Mouse (Mus musculus): ENCODE measurements around the gene Rabep1. TPM values are rescaled to one million over a fixed set of nuclear protein-coding genes. Genes with fewer than 3 reads are reported as not detected.
"Not testable (repeated sequence)": the region's sequence is repeated elsewhere in the genome, so short reads cannot be mapped to it uniquely, and the experiment has no call there.

Gene Rabep1
- total RNA-seq, 2 experiments from 2014 or later, result 107 to 109 TPM

DNA sequence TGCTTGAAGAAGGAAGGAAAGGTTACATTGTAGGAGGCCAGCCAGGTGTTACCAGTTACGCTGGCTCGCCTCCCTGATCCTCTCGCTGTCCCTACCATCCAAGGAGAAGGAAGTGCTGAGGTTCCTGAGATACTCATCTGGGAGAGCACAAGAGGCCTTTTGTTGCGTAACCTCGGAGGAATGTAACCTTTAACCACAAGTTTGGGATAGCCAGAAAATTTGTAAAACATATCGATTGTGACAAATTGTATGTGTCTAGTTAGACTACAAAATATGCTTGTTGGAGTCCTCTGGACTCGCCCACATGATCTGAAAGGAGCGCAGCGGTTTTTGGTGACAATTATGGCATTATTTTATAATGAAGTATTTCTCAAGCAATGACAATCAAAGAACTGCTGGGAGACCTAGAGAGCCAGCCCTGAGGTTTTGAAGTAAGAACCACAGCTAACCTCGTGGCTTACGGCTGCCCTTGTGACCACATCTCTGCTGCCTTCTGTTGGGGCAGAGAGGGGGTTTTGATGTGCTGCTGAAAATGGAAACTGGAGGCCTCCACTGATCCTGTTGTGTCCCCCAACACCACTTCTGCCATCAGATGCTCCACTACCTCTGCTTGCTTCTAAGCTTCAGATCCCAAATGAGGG, 15.5 kb upstream of the Rabep1 start:
- DNase-seq (ENCODE audit: low spot score in 2 of 2), result no peak

DNA sequence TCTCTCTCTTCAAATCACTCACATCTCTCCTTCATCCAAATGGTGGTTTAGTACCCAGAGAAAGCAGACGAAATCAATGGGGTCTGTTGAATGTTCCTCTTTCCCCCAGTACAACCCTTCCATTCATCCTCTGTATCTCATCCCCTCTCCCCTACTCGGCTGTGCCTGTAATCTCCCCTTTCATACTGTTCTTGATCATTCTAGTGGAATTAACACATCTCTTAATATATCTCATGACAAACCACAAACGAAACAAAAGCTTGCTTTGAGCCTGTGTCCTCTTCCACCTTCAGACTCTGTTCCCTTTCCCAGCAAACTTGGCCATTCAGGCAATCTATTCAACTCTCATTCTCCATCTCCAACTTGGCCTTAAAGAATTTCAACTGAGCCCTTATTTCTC, 13.4 kb upstream of the Rabep1 start:
- no peak for DNase-seq (ENCODE audit: low spot score in 2 of 2)

DNA sequence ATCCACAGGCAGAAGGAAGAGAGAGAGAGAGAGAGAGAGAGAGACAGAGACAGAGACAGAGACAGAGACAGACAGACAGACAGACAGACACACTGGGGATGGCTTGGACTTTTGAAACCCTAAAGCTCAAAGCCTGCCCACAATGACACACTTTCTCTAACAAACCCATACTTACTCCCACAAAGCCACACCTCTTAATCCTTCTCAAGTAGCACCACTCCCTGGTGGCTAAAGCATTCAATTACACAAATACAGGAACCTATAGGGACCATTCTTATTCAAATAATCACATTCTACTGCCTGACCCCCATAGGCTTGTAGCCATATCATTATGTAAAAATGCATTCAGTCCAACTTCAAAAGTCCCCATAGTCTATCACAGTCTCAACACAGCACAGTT, 11.2 kb upstream of the Rabep1 start:
- DNase-seq (ENCODE audit: low spot score in 2 of 2), result no peak

DNA sequence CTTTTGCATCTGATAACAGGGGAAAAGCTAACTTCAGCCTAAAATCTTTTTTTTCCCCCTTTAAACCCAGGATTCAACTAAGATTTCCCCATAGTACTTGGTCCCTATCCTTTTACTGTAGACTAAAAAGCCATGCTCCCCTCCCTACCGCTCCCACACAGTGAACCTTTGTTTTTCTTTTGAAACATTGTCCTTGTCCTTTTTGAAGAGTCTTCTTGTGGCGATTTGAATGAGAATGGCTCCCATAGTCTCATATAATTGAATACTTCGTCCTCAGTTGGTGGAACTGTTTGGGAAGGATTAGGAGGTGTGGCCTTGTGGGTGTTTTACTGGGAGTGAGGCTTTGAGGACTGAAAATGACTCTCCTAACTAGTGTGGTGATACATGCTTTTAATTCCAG, 10.7 kb upstream of the Rabep1 start:
- DNase-seq (ENCODE audit: low spot score in 2 of 2), result no peak

DNA sequence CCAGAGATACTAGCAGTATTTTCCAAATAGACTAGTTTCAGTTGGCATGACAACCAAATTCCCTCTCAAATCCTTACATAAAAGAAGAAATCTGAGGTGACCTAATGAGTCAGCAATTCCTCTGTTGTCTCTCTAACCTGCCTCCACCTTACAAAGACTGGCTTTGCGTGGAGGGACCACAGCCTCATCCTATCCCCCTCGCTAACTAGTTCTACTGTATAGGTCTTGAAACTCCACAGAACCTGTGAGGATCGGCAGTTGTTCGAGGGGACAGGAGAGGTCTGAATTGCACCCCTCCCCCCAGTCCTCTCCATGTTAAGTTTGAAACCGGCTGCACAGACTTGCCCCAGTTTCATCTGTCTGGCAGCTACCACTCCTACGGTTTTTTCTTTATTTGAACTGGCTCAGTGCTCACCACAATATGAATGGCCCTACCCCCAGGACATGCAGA, 9.2 kb upstream of the Rabep1 start:
- DNase-seq (ENCODE audit: low spot score in 2 of 2), result no peak

DNA sequence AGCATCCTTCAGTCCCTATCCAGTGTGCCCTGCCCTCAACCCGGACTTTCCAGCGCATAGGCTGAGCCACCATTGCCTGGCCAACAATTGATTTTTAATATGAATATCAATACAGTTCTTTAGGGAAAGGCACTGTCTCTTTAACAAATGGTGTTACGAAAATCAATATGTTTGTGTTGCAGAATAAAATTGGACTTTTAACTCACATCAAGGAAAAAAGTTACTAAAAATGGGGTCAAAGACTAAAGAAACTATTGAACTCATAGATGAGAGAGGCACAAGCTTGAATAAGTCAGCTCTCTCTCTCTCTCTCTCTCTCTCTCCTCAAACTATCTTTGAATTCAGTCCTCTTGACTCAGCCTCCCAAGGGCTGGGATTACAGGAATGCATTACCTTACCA, 7.5 kb upstream of the Rabep1 start:
- no peak for DNase-seq (ENCODE audit: low spot score in 2 of 2)

DNA sequence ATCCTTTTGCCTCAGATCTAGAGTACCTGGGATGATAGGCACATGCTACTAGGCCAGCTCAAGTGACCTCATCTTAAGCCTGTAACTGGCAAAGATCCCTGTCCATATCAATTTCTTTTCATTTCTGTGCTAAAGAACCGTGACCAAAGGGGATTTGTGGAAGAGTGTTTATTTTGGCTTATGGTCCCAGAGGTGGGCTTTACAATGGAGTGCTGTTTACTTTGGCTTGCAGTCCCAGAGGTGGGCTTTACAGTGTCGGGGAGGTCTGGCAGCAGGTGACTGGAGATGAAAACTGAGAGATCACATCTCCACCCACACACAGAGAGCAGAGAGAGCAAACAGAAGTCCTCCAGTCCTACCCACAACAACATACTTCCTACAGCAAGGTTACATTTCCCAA, 6.0 kb upstream of the Rabep1 start:
- DNase-seq (ENCODE audit: low spot score in 2 of 2), result no peak

DNA sequence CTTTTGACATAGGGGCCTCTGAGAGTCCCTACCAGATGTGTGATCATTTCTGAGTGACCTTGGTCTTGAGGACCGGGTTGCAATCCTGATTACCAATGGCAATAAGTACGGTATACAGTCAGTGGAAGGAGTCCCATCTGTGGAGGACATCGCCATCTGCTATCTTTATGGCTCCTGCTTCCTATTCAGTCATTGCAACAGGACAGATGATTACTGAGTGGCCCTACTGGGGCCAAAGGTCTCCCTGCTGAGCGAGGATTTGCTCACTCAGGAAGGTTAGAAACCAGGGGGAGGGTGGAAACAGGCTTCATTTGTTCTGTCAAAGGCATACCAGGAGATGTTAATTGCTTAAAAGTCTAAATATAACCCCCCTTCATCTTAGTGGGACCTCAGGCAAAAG, 1.6 kb upstream of the Rabep1 start:
- DNase-seq (ENCODE audit: low spot score in 2 of 2), result no peak

DNA sequence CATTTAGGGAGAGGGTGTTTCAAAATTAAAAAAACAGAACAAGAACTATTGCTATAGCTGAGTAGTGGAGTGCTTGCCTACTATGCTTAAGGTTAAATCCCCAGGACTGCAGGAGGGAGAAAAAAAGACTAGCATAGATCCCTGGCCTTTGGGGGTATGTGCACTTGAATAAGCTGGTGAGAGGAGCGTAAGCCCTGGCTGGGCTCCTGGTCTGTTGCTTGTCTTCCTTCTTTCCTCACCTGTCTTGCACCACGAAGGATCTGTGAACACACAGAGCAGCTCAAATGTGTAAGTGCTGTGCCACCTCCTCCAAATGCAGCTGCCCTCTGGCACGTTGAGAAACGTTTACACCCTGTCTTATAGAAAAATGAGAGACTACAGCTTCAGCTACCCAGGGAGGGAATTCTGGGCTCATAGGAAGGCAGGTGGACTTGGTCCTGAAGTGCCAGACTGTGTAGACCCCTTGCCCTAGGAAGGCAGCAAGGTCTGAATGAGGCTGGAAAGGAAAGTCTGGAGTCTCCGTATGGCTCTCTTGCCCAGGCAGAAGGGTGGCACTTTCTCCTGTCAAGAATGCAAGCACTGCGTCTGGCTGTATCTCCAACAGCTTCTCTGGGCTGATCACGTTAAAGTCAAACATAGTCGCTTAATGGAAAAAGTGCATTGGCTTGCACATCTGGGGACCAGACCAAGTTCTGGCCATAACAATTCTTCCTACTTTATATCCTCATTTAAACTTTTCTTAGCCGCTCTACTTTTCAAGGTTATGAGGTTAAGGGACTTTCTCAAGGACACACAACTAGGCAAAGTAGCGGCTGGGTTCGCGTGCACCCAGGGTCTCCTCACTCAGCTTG, 652 bp upstream of the Rabep1 start:
- DNase-seq (ENCODE audit: low spot score in 2 of 2), result no peak

DNA sequence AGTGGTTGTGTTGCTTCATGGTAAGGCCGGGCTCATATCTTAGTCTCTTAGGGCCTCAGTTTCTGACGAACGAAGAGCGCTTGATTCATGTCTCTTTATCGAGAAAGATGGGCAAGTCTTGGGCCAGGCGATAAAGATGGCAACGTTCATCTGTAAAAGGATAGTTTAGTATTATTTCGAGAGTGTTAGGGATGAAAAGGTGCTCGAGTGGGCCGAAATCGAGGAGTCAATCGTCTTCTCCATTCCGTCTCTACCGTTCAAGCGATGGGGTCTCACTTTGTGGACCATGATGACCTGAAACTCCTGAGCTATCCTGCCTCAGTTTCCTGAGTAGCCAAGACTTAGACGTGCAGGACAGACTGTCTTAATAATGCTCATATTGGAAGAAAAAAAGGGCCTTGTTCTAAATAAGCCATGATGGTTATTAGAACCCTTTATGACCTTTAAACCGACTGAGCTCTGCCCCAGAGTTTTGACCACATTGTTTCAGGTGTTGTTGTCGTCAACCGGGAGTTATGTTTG, 940 bp downstream of the Rabep1 start:
- peak in 1 of 2 experiments; percentile 13 for DNase-seq (ENCODE audit: low spot score in 2 of 2)

DNA sequence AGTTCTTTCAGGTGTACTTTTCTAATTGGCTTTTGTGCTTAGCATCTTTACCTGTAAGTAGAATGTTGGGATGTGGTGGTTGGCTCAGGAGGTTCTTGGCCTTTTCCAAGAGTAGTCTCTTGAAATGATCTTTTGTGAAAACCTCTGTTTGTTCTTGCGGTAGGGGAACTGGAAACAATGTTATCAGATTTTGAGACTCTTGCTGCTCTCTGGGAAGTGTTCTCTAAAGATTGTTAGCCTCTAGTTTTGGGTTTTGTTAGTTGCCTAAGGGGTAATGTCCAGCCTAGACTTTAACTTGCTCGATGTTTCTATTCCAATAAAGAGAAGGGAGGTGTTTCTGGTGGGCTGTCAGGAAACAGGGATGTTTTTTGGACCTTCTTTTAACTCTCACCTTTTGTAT, 1.5 kb downstream of the Rabep1 start:
- no peak for DNase-seq (ENCODE audit: low spot score in 2 of 2)

DNA sequence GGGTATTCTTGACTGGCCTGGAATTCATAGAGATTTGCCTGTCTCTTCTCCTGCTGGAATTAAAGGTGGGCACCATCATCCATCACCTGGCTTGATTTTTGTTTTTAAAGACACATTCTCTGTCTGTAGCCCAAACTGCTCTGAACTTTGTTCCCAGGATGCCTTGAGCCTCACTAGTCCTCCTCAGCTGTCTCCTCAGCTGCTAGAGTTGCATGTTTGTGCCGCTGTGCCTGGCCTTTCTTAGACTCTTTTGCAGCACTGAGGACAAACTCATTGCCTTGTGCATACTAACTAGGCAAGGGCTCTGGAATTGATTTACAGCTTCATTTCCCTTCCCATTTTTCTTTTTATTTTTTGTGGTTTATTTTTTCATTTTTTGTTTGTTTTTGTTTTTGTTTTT, 15.8 kb downstream of the Rabep1 start:
- peak in 1 of 2 experiments; percentile 22 for DNase-seq (ENCODE audit: low spot score in 2 of 2)

DNA sequence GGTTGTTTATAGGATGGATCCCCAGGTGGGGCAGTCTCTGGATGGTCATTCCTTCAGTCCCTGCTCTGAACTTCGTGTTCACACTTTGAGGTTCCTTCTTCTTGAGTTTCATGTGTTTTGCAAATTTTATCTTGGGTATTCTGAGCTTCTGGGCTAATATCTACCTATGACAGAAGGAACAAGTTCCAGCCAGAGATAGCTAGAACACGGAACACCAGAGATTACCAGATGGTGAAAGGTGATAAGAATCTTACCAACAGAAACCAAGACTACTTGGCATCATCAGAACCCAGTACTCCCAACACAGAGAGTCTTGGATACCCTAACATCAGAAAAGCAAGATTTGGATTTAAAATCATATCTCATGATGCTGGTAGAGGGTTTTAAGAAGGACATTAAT, 18.6 kb downstream of the Rabep1 start:
- DNase-seq (ENCODE audit: low spot score in 2 of 2), result not testable (repeated sequence)

DNA sequence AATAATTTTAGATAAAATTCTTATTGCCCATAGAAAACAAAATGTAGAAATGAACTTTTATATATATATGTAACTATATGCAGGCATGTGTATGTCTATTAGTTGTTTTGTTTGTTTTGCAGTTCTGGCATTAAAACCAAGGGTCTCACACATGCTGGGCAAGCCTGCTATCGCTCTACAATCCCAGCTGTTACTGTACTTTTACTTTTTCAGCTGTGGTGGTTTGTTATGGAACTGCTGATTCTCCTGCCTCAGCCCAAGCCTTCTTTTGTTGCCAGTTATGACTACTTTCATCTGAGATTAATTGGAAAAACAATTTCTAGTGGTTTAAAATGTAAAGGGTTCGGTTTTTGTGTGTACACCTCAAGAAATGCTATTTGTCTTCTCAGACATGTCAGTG, 20.6 kb downstream of the Rabep1 start:
- DNase-seq (ENCODE audit: low spot score in 2 of 2), result no peak

DNA sequence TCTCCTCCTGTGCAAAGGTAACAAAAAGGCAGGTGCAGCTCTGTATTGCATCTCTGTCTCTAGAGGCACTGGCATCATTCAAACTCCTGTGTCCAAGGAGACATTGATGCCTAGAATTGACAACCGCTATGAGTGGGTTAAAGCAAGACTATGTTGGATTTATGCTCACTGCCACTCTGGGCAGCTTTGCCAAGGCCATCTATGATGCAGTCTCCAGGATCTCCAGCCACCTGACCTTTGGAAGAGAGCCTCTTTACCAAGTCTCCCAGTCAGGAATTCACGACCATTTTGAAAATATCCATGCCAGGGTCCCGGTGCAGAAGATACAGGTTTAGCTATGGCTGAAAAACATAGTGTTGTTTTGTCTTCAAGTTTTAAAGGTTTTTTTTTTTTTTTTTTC, 24.7 kb downstream of the Rabep1 start:
- DNase-seq (ENCODE audit: low spot score in 2 of 2), result no peak

DNA sequence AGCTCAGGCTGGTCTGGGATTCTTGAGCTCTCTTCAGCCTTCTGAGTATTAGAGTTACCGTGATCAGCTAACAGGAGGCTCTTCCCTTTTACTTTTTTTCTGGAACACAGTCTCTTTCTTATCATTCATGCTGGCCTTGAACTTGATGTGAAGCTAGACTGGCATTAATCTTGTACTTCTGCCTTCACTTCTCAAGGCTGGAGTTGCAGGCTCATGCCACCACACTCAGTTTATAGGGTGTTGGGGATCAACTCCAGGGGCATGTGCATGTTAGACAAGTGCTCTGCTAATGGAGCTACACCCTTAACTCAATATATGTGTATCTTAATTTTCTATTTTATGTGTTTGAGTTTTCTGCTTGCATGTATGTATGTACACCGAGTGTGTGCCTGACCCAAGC, 25.2 kb downstream of the Rabep1 start:
- DNase-seq (ENCODE audit: low spot score in 2 of 2), result no peak

DNA sequence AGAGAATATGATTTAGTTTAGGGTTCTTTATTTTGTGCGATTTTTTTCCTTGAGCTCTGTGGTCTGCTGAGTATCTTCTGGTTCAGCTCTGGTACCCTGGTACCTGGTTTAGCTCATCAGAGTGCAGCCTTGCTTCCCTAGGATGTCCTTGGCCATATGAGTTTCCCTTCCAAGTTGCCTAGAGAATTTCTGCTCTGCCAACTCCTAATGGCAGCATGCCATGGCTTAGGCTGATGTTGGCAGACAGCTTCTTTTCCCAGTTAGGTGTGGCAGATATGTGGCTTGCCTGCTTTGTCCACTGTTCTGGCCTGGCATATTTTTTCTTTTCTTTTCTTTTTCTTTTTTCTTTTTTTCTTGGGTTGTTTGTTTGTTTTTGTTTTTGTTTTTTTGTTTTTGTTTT, 25.8 kb downstream of the Rabep1 start:
- peak; percentile 28 to 73 for DNase-seq (ENCODE audit: low spot score in 2 of 2)

DNA sequence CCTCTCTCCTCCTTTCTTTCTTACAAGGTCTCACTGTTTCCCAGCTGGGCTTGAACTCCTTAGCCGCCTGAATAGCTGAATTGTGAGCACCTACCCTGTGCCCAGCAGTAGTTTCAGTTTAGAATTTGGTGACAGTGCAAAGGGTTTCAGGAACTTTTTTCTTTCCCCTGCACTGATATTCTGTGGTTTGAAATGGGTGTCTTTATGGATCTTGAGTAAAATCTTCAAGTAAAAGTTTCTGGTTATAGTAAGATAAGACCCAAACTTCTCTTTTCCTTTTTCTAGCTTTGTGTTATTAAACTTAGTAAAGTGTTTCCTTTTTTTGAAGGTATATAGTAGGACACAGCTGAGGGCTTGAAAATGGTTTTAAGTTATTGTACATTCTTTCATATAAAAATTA, 26.5 kb downstream of the Rabep1 start:
- DNase-seq (ENCODE audit: low spot score in 2 of 2), result no peak

DNA sequence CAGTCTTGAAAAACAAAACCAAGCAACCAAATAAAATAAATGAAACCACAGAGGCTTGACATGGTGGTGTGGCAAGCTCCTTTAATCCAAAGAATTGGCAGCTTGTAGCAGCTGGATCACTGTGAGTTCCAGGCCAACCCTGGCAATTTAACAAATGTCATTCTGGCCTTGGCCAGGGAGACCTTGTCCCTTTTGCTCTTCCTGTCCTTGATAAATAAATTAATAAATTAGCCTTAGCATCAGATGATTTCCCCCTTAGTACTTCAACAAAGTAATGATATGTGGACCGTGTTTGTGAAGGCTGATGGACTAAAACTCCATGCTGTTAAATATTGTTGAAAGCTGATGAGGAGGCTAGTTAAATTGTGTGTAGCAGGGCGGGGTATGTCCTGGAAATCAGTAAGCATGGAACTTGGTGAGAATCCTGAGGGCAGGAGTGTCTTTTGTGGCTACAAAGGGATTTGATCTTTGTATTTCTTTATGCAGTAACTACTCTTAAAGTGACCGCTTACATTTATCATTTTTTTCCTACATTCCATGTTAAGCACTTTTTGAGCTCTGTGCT, 27.3 kb downstream of the Rabep1 start:
- peak in 1 of 2 experiments; percentile 45 for DNase-seq (ENCODE audit: low spot score in 2 of 2)

DNA sequence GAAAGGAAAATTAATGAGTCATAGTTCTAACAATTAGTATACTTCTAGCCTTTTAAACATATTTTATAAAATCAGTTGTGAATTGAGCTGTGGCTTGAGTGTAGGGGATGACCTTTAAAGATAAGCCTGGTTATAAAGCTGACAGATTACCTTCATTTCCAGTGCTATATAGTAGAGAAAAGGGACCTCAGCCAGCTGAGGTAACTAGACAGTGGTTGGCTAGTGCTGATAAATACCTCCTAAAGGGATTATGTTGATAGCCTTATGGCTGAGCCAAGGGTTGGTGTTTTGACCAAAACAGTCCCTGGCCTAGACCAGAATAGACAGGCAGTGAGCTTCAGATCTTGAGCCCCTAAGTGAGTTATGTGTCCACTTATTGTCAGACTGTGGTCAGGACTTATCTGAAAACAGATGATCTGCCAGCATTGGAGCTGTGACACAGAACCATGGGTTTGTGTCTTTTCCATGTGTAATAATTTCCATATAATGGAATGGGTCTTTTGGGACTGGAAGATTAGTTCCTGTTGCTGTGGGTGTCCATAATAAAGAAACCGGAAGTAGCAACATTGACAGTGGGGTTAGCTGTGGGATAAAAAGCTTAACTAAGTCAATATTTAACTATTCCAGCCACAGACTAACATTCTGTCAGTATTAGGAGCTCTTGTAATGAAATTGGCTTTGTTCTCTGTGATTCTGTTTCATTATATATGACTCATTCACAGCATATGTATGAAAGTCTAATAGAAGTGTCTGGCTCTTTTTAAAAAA, 29.5 kb downstream of the Rabep1 start:
- DNase-seq (ENCODE audit: low spot score in 2 of 2), result no peak

DNA sequence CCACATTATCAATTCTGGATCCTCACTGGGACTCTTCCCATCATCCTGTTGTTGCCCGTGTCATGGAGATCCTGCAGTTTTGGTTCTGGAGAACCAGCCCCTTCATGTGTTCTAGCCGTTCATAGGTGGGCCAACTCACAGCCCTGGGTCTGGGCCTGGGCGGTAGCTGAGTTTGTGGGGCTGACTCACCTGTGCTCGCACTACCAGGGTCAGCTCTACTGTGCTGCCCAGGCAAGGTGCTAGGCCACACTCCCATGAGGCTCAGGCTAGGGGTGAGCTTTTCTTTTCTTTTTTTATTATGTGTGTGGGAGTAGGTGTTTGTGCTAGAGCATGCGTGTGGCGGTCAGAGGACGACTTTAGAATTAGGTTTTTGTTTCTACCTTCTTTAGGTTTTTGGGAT, 33.1 kb downstream of the Rabep1 start:
- DNase-seq (ENCODE audit: low spot score in 2 of 2), result no peak
